Mouse (Mus musculus): ENCODE results near the gene Samd11. TPM values are rescaled to one million over a fixed set of nuclear protein-coding genes. Genes with fewer than 3 reads are reported as not detected.

The Samd11 gene
- polyA plus RNA-seq, 1 experiment from 2014 or later = 10.3 TPM

- Histone ChIP-seq H3K36me3 (replicated peaks; ENCODE audit: insufficient read depth, low read length) (no peaks in the 10 kb centered on the region), H3K27me3 (ENCODE audit: insufficient read depth, low read length) (peaks cover 16% of the 10 kb centered on the region), H3K9ac (replicated peaks) (peak overlapping the region; percentile 67), H3K4me3 (ENCODE audit: low read depth, low read length) (peak overlapping the region; percentile 65), H3K9me3 (ENCODE audit: low read length) (no peaks in the 10 kb centered on the region), H3K4me2 (ENCODE audit: low read depth, low read length) (peak overlapping the region; percentile 87), H3K4me1 (ENCODE audit: insufficient read depth) (peaks cover 23% of the 10 kb centered on the region), H3K27ac (ENCODE audit: low read depth) (peak overlapping the region; percentile 70)
- no peak for DNase-seq
- TF ChIP-seq EP300 (IDR thresholded peaks at IDR 0.05; ENCODE audit: low read depth) (no peak), CTCF (IDR thresholded peaks at IDR 0.05; ENCODE audit: low read depth) (no peak)
- ATAC-seq = peak; percentile 26
- WGBS (ENCODE audit: insufficient replicate concordance) = under 1% methylated on average over 49 of the region's 49 CpGs
These were observed 51.9 kb downstream of the Samd11 start for GRCm38 (mm10) chr4:156203413-156204131.

DNA sequence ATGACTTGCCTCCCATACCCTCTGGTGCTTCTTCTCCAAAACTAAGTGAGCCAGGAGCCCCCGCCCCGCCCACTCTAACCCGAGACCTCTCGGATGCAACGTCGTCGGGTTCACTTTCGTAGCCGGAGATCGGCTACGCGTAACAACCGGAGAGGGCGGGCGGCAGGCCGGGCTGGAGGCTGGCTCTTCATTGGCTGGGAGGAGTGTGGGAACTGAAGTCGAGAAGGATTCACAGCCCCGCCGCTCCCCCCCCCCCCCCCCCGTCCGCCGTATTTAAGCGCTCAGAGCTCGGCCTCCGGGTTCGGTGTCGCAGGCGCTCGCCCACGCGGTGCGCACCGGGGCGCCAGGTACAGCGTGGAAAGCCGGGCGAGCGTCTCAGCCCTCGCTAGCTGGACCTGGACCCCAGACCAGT lies 52.5 kb downstream of the Samd11 start, which contains the start of gene AW011738:
TSS of gene AW011738 (plus strand) at position 304 of the 412 bp plus-strand sequence.
- Histone ChIP-seq H3K36me3 (replicated peaks; ENCODE audit: insufficient read depth, low read length) (no peaks in the 10 kb centered on the region), H3K9me3 (ENCODE audit: low read length) (no peaks in the 10 kb centered on the region), H3K9ac (replicated peaks) (peak within 1 kb of the TSS; percentile 67), H3K4me2 (ENCODE audit: low read depth, low read length) (peak within 1 kb of the TSS; percentile 87), H3K4me3 (ENCODE audit: low read depth, low read length) (peak within 1 kb of the TSS; percentile 65), H3K4me1 (ENCODE audit: insufficient read depth) (peaks cover 23% of the 10 kb centered on the region), H3K27me3 (ENCODE audit: insufficient read depth, low read length) (peaks cover 16% of the 10 kb centered on the region), H3K27ac (ENCODE audit: low read depth) (peak within 1 kb of the TSS; percentile 70)
- DNase-seq (peak; percentile 83), ATAC-seq (peak; percentile 81)
- TF ChIP-seq EP300 (IDR thresholded peaks at IDR 0.05; ENCODE audit: low read depth) = no peak
- no peak for TF ChIP-seq CTCF (IDR thresholded peaks at IDR 0.05; ENCODE audit: low read depth)
- WGBS (ENCODE audit: insufficient replicate concordance) = under 1% methylated on average over 34 of the region's 39 CpGs

DNA sequence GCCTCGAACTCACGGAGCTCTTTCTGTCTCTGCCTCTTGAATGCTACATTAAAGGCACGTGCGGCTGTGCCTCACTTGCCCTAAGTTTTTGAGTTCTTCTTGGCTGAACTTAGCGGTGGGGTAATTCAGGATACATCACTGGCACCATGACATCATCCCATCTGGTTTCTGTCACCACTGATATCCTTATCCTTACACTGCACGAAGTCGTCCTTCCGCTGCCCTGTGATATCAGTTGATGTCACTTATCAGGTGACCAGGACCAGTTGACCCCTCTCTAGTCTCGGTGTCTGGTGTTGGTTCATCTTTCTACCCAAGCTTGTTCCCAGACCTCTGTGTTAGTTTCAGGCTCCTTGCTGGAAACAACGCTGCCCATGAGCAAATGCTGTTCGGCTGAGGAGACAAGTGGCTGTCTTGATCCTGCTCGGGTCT lies 53.0 kb downstream of the Samd11 start:
- Histone ChIP-seq H3K4me3 (ENCODE audit: low read depth, low read length) (peak overlapping the region; percentile 65), H3K9ac (replicated peaks) (peak overlapping the region; percentile 67), H3K27ac (ENCODE audit: low read depth) (peak overlapping the region; percentile 70), H3K9me3 (ENCODE audit: low read length) (no peaks in the 10 kb centered on the region), H3K4me2 (ENCODE audit: low read depth, low read length) (peak overlapping the region; percentile 87), H3K27me3 (ENCODE audit: insufficient read depth, low read length) (peaks cover 16% of the 10 kb centered on the region), H3K4me1 (ENCODE audit: insufficient read depth) (peaks cover 23% of the 10 kb centered on the region), H3K36me3 (replicated peaks; ENCODE audit: insufficient read depth, low read length) (no peaks in the 10 kb centered on the region)
- peak; percentile 98 for TF ChIP-seq EP300 (IDR thresholded peaks at IDR 0.05; ENCODE audit: low read depth)
- TF ChIP-seq CTCF (IDR thresholded peaks at IDR 0.05; ENCODE audit: low read depth) = no peak
- WGBS (ENCODE audit: insufficient replicate concordance) = 27% methylated on average over 12 of the region's 12 CpGs
- ATAC-seq = peak; percentile 61
- DNase-seq = peak; percentile 57

DNA sequence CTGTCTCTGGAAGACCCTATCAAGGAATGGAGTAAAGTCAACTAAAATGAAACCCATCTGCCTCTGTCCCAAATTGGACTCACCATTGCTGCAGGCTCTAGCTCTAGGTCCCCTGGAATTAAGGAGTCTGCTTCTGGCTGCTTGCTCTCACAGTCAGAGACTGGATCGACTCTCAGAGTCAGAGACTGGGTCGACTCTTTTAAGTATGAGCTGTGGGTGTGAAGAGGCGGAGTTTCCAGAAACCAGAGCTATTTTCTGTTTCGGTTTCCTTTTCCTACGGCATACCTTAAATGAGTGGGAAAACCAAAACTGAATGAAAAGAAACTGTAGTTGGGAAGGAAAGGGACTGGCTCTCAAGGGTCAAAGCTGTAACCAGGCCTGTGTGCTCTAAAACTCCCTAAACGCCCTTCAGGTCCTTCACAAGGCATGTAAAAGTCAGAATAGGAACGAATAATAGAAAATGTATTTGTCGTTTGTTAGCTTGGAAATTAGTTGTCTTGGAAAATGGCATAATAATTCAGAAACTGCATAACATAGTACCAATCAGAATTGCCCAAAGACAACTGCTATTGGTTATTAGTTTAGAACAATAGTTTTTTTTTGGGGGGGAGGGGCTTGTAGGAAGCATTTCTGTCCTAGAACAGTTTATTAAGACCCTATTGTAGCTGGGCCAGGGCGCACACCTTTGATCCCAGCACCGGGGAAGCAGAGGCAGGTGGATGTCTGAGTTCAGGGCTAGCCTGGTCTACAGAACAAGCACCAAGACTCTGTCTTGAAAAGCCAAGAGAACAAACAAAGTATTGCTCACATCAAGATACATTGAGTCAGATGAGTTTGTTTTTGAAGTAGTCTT lies 54.6 kb downstream of the Samd11 start, which contains the start of gene Isg15:
TSS of gene Isg15 (minus strand) at position 196 of the 853 bp plus-strand sequence.
- Histone ChIP-seq H3K4me3 (ENCODE audit: low read depth, low read length) (peak within 1 kb of the TSS; percentile 87), H3K27me3 (ENCODE audit: insufficient read depth, low read length) (peaks cover 25% of the 10 kb centered on the region), H3K4me2 (ENCODE audit: low read depth, low read length) (peak within 1 kb of the TSS; percentile 99), H3K27ac (ENCODE audit: low read depth) (peak within 1 kb of the TSS; percentile 96), H3K9me3 (ENCODE audit: low read length) (no peaks in the 10 kb centered on the region), H3K36me3 (replicated peaks; ENCODE audit: insufficient read depth, low read length) (no peaks in the 10 kb centered on the region), H3K4me1 (ENCODE audit: insufficient read depth) (peaks cover 32% of the 10 kb centered on the region), H3K9ac (replicated peaks) (peak within 1 kb of the TSS; percentile 12)
- DNase-seq (no peak), ATAC-seq (no peak)
- 41% methylated on average over 10 of the region's 10 CpGs for whole genome bisulfite sequencing (ENCODE audit: insufficient replicate concordance)
- 0 out of 2 replicates have a peak, but pooled peaks have one; percentile 24 for TF ChIP-seq EP300 (IDR thresholded peaks at IDR 0.05; ENCODE audit: low read depth)
- no peak for TF ChIP-seq CTCF (IDR thresholded peaks at IDR 0.05; ENCODE audit: low read depth)

- ATAC-seq = peak; percentile 91
- H3K4me1 ChIP-seq (ENCODE audit: insufficient read depth) = peaks cover 35% of the 10 kb centered on the region
- H3K36me3 ChIP-seq (replicated peaks; ENCODE audit: insufficient read depth, low read length) = no peaks in the 10 kb centered on the region
These were observed 57.6 kb downstream of the Samd11 start for GRCm38 (mm10) chr4:156197829-156198205.

More at GRCm38 (mm10) chr4:156197829-156198205, 57.6 kb downstream of the Samd11 start:
- Histone ChIP-seq H3K27me3 (ENCODE audit: insufficient read depth, low read length) (peaks cover 22% of the 10 kb centered on the region), H3K9ac (replicated peaks) (peak overlapping the region; percentile 76), H3K27ac (ENCODE audit: low read depth) (peak overlapping the region; percentile 96), H3K9me3 (ENCODE audit: low read length) (no peaks in the 10 kb centered on the region), H3K4me3 (ENCODE audit: low read depth, low read length) (peak overlapping the region; percentile 87), H3K4me2 (ENCODE audit: low read depth, low read length) (peak overlapping the region; percentile 99)
- peak; percentile 53 for TF ChIP-seq CTCF (IDR thresholded peaks at IDR 0.05; ENCODE audit: low read depth)
- TF ChIP-seq EP300 (IDR thresholded peaks at IDR 0.05; ENCODE audit: low read depth) = no peak
- peak; percentile 94 for DNase-seq
- WGBS (ENCODE audit: insufficient replicate concordance) = under 1% methylated on average over 17 of the region's 26 CpGs

Data from liver, postnatal 0 days (tissue).